Mouse (Mus musculus) urinary bladder, adult 2 months (tissue): ENCODE data around the gene Gkn1. TPM values are rescaled to one million over a fixed set of nuclear protein-coding genes. Genes with fewer than 3 reads are reported as not detected.

ENCODE experiments used
- DNase-seq: peaks from one replicate; pipeline ENCODE4 v3.0.0; 2022; ENCODE audit warnings: low spot score
- polyA plus RNA-seq: library from polyadenylated mRNA; depleted of rRNA; stranded (reverse); fragments of >200 nt; gene quantifications from 2 replicates; pipeline ENCODE4 v1.2.3, GENCODE M21; 2012; rRNA removed

The Gkn1 gene
- polyA plus RNA-seq, 1 experiment: not detected

DNA sequence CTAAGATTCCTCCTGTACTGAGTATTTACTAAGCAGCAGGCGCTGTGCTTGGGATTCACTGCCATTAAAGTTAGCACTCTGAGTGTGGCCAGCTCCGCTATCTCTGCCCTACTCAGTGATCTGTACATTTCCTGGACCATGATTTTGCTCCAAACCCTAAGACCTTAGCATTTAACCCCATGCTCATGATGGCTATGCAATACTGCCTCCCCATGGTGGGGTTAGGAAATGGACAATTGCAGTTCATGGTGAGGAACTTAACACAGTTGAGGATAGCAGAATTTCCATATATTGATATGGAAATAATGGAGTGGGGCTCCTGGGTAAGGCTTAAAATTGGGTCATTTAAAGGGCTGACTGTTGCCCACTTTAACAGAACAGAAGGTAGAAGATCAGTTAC is 27.4 kb downstream of the Gkn1 start:
- no peak for DNase-seq

DNA sequence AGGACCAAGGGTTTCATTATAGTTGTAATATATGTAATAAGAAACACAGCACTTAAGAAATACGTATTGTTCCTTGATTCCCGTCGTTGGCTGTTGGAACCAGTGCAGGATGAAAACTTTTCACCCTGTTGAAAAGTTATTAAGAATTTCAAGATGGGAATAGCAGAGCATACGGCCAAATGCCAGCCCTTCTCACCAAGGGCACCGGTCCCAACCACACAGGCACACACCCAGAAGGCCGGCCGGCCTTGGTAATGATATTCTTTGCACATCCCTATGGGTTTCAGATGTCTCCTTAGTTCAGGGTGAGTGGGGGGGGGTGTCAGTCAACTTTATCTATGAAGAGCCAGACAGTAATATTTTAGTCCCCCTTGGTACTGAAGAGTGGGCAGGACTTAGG is 32.1 kb downstream of the Gkn1 start:
- DNase-seq: no peak

DNA sequence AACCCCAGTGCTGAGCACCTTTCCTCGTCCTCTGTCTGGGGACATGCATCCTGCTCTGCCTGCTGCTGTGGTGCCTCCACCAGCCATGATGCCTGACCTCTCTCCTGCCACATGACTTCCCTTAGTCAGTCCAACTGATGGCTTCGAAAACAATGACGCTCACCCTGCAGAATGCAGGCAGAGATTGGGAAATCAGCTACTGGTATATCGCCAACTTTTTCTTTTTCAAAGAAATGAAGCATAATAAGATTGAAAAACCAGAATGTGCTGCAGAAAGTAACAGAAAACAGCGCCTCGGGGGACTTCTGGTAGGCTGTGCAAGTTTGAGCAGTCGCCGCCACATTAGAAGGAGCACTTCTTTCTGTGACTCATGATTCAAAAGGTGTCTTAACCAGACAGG is 33.8 kb downstream of the Gkn1 start:
- no peak for DNase-seq

DNA sequence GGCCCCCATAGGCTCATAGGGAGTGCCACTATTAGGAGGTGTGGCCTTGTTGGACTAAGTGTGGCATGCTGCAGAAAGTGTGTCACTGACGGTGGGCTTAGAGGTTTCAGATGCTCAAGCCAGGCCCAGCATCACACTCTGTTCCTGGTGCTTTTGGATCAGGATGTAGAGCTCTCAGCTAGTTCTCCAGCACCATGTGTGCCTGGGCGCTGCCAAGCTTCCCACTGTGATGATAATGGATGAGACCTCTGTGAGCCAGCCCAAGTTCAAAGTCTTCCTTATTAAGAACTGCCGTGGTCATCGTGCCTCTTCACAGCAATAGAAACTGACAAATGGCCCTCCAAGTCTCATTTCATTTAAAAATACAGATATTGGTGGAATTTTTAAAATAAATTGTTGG is 38.0 kb downstream of the Gkn1 start:
- DNase-seq: no peak

DNA sequence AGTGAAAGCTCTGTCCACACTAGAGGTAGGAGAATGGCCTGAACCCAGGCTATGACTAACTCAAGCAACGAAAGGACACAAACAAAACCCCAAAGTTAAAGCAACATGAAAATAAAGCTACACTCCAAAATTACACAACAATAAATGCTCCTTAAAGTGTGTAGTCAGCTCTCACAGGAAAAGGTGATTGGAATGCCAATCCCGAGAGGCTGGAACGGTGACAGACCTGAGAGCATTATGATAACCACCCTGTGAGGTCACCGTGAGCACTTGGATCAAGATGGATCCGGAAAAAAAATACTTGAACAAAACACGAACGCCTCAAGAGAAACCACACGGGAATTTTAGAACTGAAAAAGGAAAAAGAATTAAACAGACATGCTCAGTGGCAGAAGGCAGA is 46.3 kb downstream of the Gkn1 start:
- DNase-seq: no peak

DNA sequence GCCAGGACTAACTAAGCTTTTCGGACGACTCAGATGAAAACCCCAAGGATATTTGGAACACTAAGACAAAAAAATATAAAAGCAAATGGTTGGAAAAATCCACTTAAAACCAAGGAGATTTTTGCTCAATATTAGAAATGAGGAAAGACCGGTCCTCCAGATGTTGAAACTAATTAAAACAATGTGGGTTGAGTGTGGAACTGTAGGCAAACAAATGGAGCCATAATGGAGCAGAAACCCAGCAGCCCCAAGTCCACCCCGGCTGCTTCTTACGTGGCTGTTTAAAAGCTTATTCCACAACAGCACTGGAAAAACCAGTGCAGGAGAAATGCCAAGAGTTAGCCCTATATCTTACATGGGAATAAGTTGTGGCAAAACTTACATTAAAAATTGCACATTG is 48.0 kb downstream of the Gkn1 start:
- no peak for DNase-seq

DNA sequence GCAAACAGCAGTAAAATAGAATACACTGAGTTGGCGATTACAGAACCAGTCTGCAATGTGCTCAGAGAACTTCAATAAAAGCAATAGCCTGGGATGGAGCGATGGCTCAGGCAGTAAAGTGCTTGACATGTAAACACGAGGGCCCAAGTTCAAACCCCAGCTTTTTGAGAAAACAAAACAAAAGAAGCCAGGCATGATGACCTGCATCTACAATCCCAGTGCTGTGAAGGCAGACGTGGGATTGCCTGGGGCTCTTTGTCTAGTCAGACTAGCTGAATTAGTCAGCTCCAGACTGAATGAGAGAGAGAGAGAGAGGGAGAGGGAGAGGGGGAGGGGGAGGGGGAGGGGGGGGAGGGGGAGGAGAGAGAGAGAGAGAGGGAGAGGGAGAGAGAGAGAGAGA is 48.8 kb downstream of the Gkn1 start:
- DNase-seq: no peak

Other genes with a start within 250 kb of the Gkn1 start
- 0.22 and 0.31 TPM in 2 replicates for gene D6Ertd527e, start 246.2 kb downstream of the Gkn1 start, polyA plus RNA-seq
- gene Antxr1, start 15.1 kb downstream of the Gkn1 start, polyA plus RNA-seq: 28.5 and 45.1 TPM in 2 replicates
- gene Gkn2, start 22.4 kb upstream of the Gkn1 start, polyA plus RNA-seq: not detected in 2 replicates
- gene Gkn3, start 38.0 kb upstream of the Gkn1 start, polyA plus RNA-seq: 25.5 and 32.0 TPM in 2 replicates
- 0.71 and 0.78 TPM in 2 replicates for gene Bmp10, start 78.1 kb upstream of the Gkn1 start, polyA plus RNA-seq
- 2.3 and 2.7 TPM in 2 replicates for gene Arhgap25, start 182.3 kb upstream of the Gkn1 start, polyA plus RNA-seq
- gene Prokr1, start 239.8 kb upstream of the Gkn1 start, polyA plus RNA-seq: 0.72 and 1.2 TPM in 2 replicates